Mouse (Mus musculus) layer of hippocampus, adult 11-12 months (tissue): ENCODE data around the gene Rem1.

Experiments
- DNase-seq: peaks from one replicate; pipeline ENCODE4 v3.0.0; 2022; ENCODE audit warnings: low spot score

Gene Rem1

DNA sequence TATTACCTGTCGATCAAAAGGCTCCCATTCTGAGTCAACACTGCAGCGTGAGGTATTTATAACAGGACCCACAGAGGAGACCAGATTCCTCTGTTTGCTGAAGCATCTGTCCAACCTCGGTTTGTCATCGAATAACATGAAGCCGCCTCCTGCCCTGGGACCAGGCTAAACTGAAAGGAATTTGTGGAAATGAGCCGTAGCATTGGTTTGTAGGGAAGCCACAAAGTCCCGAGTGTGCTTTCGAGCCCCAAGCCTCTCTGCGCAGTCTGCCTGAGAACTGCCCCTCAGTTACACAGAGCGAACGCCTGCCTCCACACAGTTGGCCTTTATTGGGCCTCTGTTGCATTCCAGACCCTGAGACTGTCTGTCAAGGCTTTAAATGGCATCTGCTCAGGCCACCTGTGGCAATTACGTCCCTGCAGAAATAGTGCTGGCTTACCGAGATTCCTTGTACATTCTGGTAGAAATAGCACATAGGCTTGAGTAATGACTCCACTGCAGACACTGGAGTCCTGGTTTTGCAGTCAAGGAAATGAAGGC, 48.6 kb downstream of the Rem1 start:
- no peak for DNase-seq

DNA sequence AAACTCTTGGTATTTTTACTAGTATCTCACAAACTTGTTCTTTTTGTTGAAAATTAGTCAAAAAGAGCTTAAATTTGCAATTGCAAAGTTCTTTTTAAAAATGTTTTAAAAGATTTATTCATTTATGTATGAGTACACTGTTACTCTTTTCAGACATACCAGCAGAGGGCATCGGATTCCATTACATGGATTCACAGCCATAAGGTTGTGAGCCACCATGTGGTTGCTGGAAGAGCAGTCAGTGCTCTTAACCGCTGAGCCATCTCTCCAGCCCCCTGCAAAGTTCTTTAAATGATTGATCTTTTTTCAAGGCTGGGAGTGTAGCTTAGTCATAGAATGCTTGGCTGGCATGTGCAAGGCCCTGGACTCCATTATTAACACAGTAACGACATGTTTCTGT, 51.6 kb downstream of the Rem1 start:
- DNase-seq, result no peak

DNA sequence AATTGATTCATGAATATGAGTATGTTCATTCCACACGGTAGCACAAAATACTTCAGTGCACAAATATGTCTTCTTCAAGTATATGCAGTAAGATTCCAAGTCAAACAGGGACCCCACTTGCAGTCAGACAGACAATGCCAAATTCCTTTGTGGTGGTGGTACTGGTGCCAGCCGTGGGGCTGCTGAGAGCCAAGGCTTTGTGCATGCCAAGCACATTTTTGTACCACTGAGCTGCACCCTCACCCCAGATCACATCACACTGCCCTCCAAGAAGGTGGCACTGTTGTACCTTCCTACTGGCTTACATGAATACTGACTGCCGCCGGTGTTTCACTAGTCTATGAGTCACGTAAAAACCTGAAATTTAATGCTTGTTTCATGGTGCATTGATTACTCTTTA, 52.2 kb downstream of the Rem1 start:
- DNase-seq, result no peak

DNA sequence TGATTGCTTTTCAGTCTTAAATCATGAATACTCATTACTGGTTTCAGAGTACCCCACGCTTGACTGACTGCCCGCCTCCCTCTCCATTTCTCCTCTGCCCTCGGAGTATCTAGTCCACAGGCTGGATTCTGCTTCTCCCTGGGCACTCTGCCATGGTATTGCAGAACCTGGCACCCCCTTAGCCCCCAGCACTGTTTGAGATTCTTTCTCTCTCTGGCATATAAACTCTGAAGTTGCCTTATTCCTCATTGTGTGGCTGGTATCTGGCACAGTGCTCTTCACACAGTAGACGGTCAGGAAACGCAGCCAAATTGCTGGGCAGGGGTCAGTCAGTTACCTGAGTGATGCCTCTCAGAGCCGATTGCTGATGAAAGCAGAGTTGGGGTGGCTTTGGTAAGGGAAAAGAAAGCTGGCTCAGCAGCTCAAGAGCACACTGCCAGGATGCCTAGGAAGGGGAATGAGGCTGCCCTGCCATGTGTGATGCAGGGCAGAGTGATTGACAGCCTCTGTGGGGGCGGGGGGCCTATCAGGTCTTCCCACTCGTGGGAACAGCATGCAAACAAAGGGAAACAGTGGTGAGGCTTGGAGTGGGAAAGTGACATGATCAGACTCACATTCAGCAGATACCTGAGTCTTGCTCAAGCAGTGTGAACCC, 53.1 kb downstream of the Rem1 start:
- no peak for DNase-seq

DNA sequence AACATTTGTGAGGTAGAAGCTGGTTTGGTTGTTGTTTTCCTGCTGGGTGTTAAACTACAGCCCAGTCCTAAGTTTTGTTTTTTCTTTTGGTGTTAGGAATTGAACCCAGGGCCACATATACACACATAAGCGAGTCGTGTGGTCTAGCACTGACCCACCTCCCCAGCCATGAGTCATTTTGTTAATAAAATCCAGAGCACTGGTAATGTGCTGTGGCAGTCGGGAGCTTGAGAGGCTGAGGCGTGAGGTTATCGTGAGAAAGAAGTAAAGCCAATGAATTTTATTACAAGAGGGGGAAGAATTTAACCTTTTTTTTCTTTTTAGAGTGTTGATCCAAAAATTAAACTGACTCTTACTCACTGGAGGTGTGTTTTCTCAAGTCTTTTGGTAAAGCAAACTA, 56.3 kb downstream of the Rem1 start:
- no peak for DNase-seq
